Mouse (Mus musculus) testis, postnatal 14 days (tissue): ENCODE measurements around the gene Fgfr2.

Experiments
- DNase-seq: peaks from one replicate; pipeline ENCODE4 v3.0.0; 2021; ENCODE audit warnings: low spot score

Gene Fgfr2

GRCm38 (mm10) chr7:130793671-130794070 is 2329.5 kb downstream of the Fgfr2 start:
- no peak for DNase-seq

DNA sequence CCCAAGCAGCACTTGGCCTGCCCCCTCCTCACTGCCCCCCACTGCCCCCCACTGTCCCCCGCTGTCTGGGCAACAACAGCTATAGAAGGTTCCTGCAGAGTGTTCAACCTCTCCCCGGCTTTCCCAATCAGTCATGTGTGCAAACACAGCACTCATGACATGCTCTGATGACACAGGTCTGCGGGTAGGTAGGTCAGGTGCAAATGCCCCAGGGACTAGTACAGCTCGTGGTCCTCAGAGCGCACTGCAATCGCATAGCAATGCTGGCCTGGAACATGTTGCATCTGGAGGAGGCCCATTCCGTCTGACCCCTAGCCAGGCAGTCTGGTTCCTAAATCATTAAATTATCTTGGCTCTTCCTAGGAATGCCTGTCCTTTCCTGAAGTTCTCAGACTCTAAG is 2333.7 kb downstream of the Fgfr2 start:
- DNase-seq, result no peak

DNA sequence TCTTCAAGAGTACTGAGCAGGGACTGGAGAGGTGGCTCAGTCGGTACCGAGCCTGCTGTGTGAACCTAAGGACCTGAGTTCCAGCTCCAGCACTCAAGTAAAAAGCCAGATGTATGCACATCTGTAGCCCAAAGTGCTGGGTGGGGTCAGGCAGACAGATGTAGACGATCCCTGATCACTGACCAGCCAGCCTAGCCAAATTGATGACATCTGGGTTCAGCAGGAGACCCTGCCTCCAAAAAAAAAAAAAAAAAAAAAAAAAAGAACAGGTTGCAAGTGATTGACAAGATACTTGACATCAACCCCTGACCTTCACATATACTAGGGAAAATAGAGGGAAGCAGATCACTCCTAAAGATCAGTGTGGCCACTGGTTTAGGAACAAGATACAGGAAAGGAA is 2334.2 kb downstream of the Fgfr2 start:
- DNase-seq, result no peak

- no peak for DNase-seq
Measured at GRCm38 (mm10) chr7:130787537-130787936, 2335.6 kb downstream of the Fgfr2 start.

GRCm38 (mm10) chr7:130786708-130787107 is 2336.4 kb downstream of the Fgfr2 start:
- no peak for DNase-seq

DNA sequence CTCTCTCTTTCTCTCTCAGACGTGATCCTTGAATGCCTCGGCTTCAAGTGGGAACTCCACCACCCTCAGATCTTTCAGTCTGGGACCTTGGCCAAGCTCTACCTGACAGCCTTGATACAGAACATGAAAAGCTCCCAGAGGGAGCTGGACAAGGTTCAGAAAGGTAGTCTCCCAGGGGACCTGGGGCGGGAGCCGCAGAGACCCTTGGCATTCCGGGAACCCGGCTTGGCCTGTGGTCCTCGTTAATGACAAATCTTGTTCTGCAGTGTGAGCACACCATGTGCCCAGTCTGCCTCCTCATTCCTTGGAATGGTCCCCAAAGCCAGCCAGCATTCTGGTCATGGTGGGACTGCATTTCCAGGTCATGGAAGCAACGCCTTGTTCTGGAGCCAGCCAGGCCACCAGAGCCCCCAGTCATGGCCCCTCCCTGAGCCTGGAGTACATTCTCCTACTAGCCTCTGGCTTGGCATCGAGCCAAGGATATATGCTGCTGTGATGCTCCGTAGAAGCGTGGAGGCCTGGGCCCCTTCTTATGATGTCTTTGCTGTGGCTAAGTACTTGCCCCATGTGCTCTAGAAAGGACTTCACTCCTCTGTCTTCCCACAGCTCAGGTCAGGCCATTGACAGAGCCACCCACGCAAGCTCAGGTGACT is 2337.1 kb downstream of the Fgfr2 start:
- peak; percentile 40 for DNase-seq

DNA sequence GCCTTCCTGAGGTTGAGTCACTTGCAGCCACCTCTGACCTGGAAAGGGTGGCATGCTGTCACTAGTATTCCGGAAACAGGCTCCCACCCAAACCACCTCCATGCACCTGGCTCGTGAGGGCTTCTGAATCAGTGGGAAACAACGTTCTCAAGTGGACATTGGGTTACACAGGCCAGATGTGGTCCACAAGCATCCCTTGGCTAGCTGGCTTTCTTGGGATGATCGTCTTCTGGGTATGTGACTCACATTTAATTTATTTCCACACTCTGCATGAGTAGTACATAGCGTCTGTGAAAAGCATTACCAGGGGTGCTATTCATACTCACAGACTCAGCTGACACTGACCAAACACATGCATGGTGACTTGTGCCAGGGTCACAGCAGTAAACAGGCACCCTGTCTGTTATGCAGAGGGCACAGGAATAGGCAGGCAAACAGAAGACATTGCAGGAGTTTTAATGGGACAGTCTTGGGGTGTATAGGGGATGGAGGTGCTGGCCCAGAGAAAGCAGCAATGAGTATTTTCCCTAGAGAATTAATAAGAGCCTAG is 2340.6 kb downstream of the Fgfr2 start:
- no peak for DNase-seq

DNA sequence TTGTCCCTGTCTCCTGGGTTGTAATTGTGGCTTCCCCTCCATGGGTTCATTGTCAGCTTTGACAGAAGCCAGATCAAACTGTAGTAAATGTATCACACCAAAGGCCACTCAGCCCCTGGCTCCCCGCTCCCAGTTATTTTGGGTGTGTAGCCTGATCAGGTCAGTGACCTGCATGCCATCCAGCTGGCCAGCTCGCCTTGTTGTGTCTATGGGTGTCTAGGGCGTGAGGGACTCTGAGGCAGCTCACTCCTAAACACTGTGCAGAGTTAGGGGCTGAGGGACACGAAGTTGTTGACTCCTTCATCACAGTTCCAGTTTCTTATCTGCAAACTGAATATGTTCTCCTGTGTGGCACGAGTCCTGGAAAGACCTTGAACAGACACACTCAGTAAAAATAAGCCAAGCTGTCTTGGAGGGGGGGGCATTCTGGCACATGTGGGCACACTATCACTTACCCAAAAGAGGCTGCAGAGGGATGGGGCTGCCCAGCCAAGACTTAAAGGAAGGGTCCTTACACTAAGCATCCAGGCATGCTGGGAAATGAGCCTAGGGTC is 2342.2 kb downstream of the Fgfr2 start:
- no peak for DNase-seq

DNA sequence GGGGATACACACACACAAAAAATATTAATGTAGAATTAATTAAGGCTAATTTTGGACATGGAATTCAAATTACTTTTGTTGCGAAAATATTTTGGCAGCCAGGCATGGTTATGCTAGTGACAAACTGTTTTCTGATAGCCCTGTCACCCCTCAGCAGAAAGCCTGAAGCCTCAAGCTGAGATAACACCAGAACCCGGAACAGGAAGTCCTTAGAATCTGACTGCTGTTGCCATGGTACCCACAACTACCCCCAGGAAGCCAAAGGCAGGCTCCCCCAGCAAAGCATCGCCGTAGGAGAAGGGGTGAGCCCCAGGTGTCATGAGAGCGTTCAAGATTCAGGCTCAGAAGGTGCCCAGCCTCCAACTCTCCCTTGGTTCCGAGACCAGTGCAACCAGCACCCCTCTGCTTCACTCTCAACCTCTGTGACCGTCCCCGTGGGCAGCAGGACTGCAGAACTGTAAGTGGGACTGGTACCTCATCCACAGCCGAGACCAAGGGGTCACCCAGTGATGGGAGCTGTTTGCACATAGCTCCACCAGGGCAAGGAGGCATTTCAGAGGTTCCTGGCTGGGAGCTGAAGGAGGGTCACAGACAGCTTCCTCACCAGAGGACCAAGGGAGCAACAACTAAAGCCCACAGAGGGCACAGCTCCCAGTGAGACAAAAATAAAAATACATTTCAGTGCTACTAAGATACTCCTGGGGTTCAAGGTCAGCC is 2349.1 kb downstream of the Fgfr2 start, which contains the start of gene Btbd16:
Btbd16 (plus strand) TSS at position 156 of the 717 bp plus-strand sequence.
- DNase-seq, result no peak

DNA sequence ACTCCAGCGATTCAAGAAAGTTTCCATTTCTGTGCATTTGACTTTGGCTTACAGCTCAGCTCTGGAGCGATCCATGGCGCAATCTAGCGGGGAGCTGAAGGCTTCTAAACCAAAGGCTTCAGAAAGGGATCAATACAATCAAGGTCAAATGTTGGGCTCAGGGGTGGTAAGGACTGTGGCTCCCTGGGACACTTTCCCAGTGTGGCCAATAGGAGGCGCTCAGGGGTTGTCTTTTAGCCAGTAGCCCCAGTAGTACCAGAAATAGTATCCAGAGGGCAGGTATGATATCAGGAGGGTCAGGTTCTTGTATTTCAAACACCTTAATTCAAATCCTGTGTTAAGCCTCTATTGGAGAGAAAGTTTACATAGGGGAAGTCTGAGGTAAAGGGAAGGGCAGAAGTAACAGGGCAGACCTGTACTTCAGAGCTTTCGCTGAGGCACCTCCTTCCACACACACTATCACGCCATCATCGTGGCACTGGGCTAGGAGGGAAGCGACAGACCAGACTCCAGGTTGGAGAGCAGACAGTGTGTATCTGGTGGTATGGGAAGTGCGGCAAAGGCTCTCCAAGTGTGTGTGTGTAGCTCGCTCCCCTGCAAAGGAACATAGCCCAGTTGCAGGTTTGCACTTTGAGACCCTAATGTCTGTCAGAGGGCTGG is 2349.8 kb downstream of the Fgfr2 start:
- no peak for DNase-seq

DNA sequence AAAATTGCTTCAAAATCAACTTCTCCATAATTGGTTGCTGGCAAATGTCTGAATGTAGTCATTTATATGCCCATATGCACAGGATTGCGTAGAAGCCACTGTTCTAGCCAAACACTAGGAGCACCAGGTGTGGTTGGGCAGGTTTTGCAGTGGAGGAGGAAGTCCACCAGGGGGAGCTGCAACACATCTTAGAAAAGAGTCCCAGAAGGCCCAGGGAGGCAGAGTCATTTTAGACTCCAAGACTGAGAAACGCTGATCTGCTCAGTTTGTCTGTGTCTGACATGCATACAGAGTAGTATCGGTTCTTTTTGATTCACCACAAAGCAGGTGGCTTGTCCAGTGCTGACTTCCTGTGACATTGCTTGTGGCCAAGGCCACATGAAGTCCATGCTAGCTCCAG is 2352.4 kb downstream of the Fgfr2 start:
- DNase-seq, result peak; percentile 68

- no peak for DNase-seq
Measured at GRCm38 (mm10) chr7:130768151-130768550, 2355.0 kb downstream of the Fgfr2 start.

- no peak for DNase-seq
Measured at GRCm38 (mm10) chr7:130766411-130767170, 2356.6 kb downstream of the Fgfr2 start.

GRCm38 (mm10) chr7:130764160-130764559 is 2359.0 kb downstream of the Fgfr2 start:
- no peak for DNase-seq

DNA sequence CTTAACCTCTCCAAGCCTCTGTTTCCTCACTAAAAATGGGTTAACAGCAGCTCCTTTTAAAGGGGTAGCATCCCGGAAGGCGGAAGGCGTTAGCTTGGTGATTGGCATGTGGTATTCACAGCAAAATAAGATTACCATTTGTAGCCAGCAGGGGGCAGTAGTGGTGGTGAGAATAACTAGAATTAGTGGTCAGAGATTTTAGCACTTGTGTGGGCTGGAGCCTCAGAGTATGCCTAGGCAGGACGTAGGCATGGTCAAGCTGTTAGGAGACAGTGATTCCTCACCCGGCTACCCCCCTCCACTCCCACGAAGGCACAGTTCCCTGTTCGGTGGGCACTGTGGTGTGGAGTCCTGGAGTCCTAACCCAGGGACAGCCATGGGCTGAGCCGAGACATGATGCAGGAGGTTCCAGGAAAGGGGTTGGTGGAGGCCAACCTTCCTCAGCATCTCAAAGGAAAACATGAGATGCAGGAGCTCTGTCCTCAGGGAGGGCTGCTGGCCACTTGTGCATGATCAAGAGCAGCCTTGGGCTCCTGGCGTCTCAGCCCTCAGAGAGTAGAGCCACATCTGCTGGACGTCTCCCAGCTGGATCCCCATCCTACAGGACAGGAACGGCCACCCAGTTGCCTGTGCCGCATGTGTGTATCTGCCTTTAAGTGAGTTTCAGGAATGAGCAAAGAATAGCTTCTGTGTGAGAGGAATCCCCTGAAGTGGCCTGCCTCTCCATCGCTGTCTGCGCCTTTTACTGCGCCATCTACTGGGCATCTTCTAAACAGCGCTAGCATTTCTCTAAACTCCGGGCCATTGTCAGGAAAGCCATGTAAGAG is 2360.9 kb downstream of the Fgfr2 start:
- DNase-seq, result no peak

- DNase-seq, result no peak
Measured at GRCm38 (mm10) chr7:130757326-130757865, 2365.8 kb downstream of the Fgfr2 start.

DNA sequence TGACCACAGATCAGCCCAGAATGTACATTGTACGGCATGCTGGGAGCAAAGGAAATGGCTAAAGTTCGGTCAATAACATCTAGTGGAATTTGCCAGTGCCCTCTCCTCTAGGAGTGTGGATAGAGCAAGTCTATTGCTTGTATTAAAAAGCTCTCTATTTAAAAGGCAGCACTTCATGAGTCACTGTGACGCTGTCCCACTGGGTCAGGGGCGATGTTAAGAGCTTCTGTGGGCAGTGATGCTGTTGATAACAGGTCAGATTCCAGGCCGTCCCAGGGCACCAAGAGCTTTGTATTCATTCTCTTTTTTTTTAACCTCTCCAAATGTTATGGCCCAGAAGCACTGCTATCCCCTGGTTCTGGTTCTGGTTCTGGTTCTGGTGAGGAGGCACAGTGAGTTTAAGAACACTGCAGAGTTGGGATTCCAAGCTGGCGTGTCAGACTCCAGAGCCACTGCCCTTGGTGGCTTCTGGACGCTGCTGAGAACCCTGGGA is 2366.8 kb downstream of the Fgfr2 start:
- no peak for DNase-seq

DNA sequence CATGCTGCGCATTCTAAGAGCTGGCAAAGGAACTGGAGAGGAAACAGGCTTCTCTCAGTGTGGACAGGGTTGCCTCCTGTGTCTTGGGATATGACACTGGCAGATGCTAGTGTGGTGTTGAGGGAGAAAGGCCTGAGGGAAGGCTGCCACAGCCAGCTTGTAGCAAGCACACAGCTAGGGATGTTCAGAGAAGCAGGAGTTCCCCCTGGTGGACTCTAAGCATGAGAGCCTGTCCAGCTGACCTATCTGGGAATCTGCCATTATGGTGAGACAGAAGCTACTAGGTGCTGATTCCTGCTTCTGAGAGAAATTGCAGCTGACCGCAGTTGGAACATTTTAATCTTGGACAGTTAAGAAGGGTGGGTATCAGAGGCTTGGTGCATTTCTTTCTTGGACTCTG is 2368.4 kb downstream of the Fgfr2 start:
- no peak for DNase-seq

GRCm38 (mm10) chr7:130751678-130752077 is 2371.5 kb downstream of the Fgfr2 start:
- no peak for DNase-seq

DNA sequence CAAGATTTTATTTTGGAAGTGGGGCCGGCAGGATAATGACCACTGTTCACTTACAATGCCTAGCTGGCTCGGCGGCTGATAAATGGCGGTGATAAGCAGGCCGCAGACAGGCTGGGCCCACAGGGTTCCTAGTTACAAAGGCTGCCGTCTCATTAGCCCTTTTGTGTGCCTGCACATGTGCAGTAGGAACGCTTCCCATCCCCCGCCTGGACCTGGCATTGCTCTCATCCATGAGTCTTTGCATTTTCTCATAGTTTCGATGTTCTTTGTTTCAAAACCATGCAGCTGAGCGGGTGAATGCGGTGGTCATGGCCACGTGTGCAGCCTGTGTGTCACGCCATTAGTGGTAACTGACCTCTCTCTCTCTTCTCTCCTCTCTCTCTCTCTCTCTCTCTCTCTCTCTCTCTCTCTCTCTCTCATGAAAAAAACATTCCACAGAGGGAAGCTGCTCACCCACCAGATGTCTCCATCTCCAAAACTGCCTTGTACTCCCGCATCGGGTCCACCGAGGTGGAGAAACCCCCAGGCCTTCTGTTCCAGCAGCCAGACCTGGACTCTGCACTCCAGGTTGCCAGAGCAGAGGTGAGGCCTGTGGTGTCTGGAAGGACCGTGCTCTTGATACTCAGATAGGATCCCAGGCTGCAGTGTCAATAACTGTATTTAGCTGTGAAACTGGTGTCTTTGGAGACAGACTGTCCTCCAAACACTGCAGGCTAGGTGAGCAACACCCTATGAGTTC is 2372.2 kb downstream of the Fgfr2 start:
- peak; percentile 31 for DNase-seq
